Mouse (Mus musculus): ENCODE results near the gene Myo1e. TPM values are rescaled to one million over a fixed set of nuclear protein-coding genes. Genes with fewer than 3 reads are reported as not detected.

The Myo1e gene
- total RNA-seq, 2 experiments from 2014 or later, result 9.5 to 11.1 TPM

DNA sequence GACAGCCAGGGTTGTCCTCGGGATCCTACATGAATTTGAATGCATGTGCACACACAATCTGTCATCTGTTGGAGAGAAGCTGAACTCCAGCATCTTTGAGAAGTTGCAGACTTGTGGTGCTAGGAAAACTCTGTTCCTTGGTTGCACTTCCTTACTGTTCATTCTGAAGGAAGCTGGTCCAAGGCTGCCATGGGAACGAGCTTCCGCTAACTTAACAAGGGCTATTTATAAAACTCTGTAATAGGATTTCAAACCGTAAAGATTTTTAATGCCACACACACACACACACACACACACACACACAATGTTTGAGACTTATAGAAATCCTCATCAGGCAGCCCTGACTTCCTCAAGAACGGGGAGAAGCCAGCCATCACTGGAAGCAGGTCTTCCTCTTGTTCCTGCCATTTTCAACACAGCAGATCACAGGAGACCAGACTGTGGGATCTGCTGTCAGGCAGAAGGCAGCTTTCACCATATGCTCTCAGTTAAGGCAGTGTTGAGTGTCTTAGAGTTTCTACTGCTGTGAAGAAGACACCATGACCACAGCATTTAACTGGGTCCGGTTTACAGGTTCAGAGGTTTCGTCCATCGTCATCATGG, 194.9 kb downstream of the Myo1e start:
- DNase-seq (ENCODE audit: low spot score in 2 of 2), result peak in 1 of 2 experiments; percentile 22

DNA sequence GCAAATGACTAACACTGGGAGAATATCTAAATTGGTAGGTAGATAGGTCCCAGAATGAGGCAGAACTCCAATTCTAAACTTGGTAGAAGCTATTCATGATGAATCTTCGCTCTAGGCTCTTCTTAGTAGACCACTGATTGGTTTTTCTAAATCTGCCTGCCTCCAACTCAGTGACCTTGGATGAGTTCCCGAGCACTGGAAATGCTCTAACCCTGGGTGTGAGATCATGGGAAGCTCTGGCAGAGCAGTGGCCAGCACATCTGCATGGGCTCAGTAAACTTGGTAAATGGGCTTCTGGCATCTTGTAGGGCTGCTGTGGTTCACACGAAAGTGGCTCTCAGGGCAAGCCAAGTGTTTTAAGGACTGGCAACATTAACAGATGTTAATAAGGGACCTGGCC, 199.4 kb downstream of the Myo1e start:
- DNase-seq (ENCODE audit: low spot score in 2 of 2), result no peak

DNA sequence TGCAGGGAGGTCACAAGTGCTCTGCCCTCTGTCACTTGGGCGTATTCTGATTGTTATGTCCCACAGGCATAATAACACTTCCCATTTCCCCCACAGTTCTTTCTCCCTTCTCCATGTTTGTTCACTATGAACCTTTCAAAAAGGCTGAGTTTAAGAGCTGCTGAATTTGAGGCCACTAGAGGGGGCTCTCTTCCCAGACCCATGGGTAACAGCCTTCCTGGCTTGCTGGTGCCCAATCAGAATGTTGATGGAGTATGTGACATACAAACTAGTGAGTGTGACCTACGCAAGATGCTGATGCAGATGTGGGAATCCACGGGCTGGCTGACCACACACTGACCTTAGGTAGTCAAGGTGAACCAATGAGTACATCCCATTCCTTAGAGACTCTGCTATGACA, 201.6 kb downstream of the Myo1e start:
- DNase-seq (ENCODE audit: low spot score in 2 of 2), result peak in 1 of 2 experiments; percentile 29

DNA sequence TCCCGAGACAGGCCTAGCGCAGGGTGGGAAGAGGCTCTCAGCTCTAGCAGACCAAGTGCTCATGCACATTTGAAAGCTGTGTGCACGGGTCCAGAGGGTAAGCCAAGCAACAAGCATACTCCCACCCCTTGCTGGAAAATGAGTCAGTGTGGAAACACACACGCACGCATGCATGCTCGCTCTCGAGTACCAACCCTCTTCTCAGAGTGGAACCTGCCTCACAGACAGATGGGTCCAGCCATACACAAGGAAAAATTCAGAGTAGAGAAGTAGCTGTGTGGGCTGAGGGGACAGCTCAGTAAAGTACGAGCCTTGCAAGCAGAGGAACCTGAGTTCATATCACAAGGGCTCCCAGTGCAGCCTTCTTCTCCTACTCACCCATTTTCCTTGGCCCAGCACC, 202.6 kb downstream of the Myo1e start:
- DNase-seq (ENCODE audit: low spot score in 2 of 2), result no peak

DNA sequence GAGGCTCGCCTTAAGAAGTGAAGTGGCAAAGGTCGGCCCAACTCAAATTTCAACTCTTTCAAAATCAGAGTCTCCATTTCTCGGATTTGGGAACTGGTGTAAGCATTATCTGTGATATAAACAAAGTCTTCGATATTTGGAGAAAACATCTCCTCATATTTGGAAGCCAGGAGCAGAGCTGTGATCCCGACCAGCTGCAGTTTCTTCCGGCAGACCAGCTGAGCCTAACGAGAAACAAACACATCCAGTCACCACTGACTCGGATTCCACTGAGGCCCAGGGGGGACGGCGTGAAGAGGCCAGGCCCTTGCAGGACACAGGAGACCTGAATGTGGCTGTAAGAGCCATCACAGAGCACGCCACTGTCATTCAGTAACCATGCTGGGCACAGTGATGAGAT, 203.5 kb downstream of the Myo1e start:
- no peak for DNase-seq (ENCODE audit: low spot score in 2 of 2)

DNA sequence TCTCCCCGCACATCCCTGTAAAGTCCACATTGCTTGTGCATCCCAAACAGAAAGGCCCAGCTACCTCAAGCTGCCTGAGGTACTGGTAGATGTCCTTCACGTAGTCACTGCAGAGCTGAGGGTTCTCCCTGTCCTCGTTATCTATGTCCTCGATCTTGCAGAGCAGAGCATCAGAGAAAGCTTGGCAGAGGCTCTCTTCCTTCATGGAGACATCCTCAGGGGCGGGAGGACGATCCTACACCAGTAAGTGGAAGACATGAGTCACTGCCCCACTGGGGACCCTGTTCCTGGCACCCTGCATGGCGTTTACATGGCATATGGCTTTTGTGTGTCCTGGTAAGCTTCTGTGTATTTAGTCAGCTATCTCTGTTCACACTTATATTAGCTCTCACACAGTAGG, 205.9 kb downstream of the Myo1e start:
- no peak for DNase-seq (ENCODE audit: low spot score in 2 of 2)

DNA sequence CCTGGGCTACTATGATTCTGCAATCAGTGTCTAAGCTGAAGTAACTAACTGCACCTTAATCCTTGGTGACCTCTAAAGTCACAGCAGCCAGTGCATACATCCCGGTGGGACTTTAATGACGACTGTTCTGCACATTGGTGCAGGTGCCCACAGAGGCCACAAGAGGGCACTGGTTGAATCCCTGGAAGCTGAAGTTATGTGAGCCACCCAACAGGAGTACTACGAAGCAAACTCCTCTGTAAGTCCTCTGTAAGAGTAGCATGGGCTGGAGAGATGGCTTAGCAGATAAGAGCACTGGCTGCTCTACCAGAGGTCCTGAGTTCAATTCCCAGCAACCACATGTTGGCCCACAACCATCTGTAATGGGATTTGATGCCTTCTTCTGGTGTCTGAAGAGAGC, 209.3 kb downstream of the Myo1e start:
- no peak for DNase-seq (ENCODE audit: low spot score in 2 of 2)

DNA sequence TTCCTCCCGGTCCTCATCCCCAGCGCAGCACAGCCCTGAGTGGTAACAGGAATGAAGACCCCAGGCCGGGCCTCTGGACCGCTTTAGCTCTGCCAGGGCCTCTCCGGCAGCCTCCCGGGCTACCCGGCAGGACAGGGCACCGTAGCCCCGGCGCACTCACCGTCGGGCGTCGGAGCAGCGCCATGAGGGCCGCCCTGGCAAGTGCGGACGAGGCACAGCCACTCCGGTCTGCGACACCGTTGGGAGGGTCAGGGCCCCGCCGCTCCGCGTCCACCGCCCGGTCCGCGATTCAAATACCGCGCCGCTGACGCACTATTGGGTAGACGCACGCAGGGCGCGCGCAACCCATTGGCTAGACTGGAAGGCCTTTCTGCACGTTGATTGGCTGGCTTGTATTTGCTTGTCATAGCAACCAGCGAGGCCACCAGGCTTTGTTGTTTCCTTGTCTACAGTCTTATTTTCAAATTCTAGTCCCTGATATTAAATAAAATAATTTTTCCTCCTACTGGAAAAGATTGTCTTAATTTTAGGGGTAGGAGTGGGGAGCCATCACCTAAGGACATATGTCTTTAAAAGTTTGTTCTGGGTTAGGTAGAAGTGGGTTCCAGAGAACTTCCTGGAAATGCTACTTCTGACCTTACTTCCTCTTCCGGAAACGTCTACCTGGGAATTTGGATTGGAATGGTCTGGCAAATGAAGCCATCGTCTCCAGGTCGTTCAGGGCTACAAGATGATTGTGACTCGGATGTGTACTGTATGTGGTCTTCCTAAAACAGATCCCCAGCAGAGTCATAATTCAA, 214.3 kb downstream of the Myo1e start, which contains the start of gene Ccnb2:
Ccnb2 (minus strand) TSS at position 291 of the 800 bp plus-strand sequence.
- peak; percentile 77 to 90 for DNase-seq (ENCODE audit: low spot score in 2 of 2)

DNA sequence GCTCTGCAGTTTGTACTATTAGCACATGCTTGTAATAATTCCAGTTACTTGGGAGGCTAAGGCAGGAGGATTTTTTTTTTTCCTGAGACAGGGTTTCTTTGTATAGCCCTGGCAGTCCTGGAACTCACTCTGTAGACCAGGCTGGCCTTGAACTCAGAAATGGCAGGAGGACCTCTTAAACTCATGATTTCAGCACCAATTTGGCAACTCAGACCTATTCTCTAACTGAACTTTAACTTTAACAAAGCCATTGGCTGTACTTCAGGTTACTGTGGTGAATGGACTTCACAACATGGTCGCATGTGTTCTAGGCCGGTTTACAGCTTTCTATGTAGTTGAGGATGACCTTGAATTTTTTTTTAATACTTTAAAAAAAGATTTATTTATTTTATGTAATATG, 215.5 kb downstream of the Myo1e start:
- no peak for DNase-seq (ENCODE audit: low spot score in 2 of 2)

DNA sequence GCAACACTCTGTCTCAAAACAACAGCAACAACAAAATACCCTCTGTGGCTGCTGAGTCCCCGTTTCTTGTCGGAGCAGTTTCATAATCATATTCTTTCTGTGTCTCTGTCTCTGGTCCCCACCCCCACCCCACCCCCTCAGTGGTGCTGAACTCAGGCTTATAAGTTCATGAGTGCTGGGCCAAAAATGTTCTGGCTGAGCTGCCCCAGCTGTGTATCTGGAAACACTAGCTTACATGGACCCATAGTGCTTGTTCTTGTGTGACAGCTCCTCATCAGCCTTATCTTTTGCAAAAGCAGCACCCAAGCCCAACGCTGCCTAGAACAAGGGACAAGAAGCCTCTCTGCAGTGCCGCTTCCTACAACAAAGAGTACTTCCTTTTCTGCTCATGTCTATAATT, 232.8 kb downstream of the Myo1e start:
- DNase-seq (ENCODE audit: low spot score in 2 of 2), result no peak

DNA sequence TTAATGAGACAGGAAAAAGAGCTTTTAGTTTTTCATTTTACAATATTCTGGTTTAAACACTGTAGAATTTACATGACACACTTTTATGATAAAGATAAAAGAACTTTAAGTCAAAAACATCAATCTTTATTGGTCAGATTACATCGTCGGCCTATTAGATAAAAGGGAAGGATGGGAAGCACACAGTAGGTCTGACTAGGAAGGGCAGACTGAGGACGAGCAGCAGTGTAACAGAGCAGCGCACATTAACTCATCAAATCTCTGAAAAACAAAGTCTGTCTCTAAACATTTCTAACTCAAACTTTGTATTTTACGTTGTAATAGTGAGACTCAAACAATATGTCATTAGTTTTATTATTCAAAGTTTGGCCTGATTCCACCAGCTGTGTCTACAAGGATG, 241.9 kb downstream of the Myo1e start:
- DNase-seq (ENCODE audit: low spot score in 2 of 2), result no peak

Small RNA genes within 50 kb of the gene (microRNA-seq; reads per million reads assigned to microRNA genes)
- gene Mir5626, result 0.57 to 0.68 reads per million in 2 experiments

Other genes with a start within 250 kb of the Myo1e start
- gene Bnip2, start 217.9 kb upstream of the Myo1e start, total RNA-seq (2021), result 10 to 100 TPM; 31.9 to 43.6 TPM
- 10 to 100 TPM; 63.3 to 65.0 TPM for gene Gtf2a2, start 194.8 kb upstream of the Myo1e start, total RNA-seq (2021)
- gene Gcnt3, start 169.3 kb upstream of the Myo1e start, total RNA-seq (2021), result not detected
- 100 to 1,000 TPM; 102 to 104 TPM for gene Fam81a, start 64.8 kb upstream of the Myo1e start, total RNA-seq (2021)
- gene Ccnb2, start 214.2 kb downstream of the Myo1e start, total RNA-seq (2021), result 1 to 10 TPM; 2.3 to 2.4 TPM

Measured in layer of hippocampus, postnatal 14 days (tissue).